In genomic region chr16:70350011-70350410, GRCm38 (mm10) we compare ENCODE assay signal across 27 mouse cellular contexts. TPM values are rescaled to one million over a fixed set of nuclear protein-coding genes. Genes with fewer than 3 reads are reported as not detected.
DNase-seq lines count a peak whose midpoint lies in the region; ATAC-seq and TF ChIP-seq lines count a peak whose summit lies in the region.
"Had no signal": no experiment of that assay in that cellular context is flagged by ENCODE, and none has a peak within 500 bp of the region (broad histone marks: within the 10 kb centered on the region; RNA-seq: fewer than 3 reads in every experiment).

No protein-coding gene starts in this region.

- no peak for ATAC-seq in liver, embryonic 12.5 days
- ATAC-seq in midbrain, embryonic 11.5 days (ENCODE audit: low FRiP score): no peak
- no peak for ATAC-seq in midbrain, postnatal 0 days (ENCODE audit: low FRiP score)
- peak; percentile 44; the same call in 1 of the 2 replicates for ATAC-seq in granulocyte monocyte progenitor cell, adult 5-6 weeks (replicated peaks; ENCODE audit: poor library complexity, severe bottlenecking)
- no peak for ATAC-seq in forebrain, postnatal 0 days
- ATAC-seq: forebrain, embryonic 15.5 days; hindbrain, embryonic 16.5 days; intestine, embryonic 15.5 days had no signal

- no peaks in the 10 kb centered on the region; the same call in 1 of the 2 replicates for H3K36me3 ChIP-seq in liver, adult 2 months (ENCODE audit: control insufficient read depth, insufficient read depth, low read length)
- no peaks in the 10 kb centered on the region for H3K36me3 ChIP-seq in liver, embryonic 12.5 days
- no peaks in the 10 kb centered on the region for H3K36me3 ChIP-seq in midbrain, embryonic 11.5 days (ENCODE audit: control insufficient read depth, insufficient read depth, low read length)
- H3K36me3 ChIP-seq in midbrain, postnatal 0 days (ENCODE audit: insufficient read depth, low read length): no peaks in the 10 kb centered on the region
- no peaks in the 10 kb centered on the region for H3K36me3 ChIP-seq in forebrain, postnatal 0 days (ENCODE audit: insufficient read depth)
- H3K36me3 ChIP-seq: embryonic facial prominence, embryonic 10.5 days; embryonic facial prominence, embryonic 13.5 days; forebrain, embryonic 12.5 days; forebrain, embryonic 15.5 days; hindbrain, embryonic 10.5 days; hindbrain, embryonic 13.5 days; intestine, embryonic 15.5 days had no signal

- H3K79me2 ChIP-seq in liver, adult 2 months (ENCODE audit: control insufficient read depth, insufficient read depth, low read length): peaks cover 23% of the 10 kb centered on the region; the same call in 1 of the 2 replicates

- no peak for TF ChIP-seq POLR2A in liver, adult 2 months (IDR thresholded peaks at IDR 0.05; ENCODE audit: extremely low read depth, insufficient read depth, low read length)

- H3K4me3 ChIP-seq in liver, adult 2 months (ENCODE audit: insufficient read depth, low read depth, low read length): no peak overlapping the region
- H3K4me3 ChIP-seq in liver, embryonic 12.5 days: no peak overlapping the region
- no peak overlapping the region for H3K4me3 ChIP-seq in midbrain, embryonic 11.5 days (ENCODE audit: low read depth, low read length)
- H3K4me3 ChIP-seq in midbrain, postnatal 0 days (ENCODE audit: low read depth, low read length): no peak overlapping the region
- no peak overlapping the region for H3K4me3 ChIP-seq in forebrain, postnatal 0 days (ENCODE audit: low read depth, low read length)
- H3K4me3 ChIP-seq: embryonic facial prominence, embryonic 10.5 days; embryonic facial prominence, embryonic 13.5 days; erythroblast, embryonic 14.5 days; forebrain, embryonic 12.5 days; forebrain, embryonic 15.5 days; heart, adult 2 months; hindbrain, embryonic 10.5 days; hindbrain, embryonic 13.5 days; intestine, embryonic 15.5 days had no signal

- DNase-seq in liver, adult 2 months (ENCODE audit: extremely low read depth, low read depth, low spot score): peak; percentile 61
- peak; percentile 62 for DNase-seq in midbrain, embryonic 11.5 days (ENCODE audit: low spot score, missing footprints)
- DNase-seq in midbrain, postnatal 0 days (ENCODE audit: low spot score): no peak
- DNase-seq in forebrain, postnatal 0 days: no peak
- no peak for DNase-seq in T-cell, adult 2 months (ENCODE audit: low spot score)
- DNase-seq: adrenal gland, postnatal 10 days; adrenal gland, postnatal 36 days; cerebellum, adult 18-20 months; cerebellum, adult 9-10 months; cerebellum, postnatal 25 days; embryo, embryonic 11 days; gastrocnemius, postnatal 14 days; heart, adult 2 months; heart, postnatal 10 days; heart, postnatal 36 days had no signal

- no peak overlapping the region for H3K4me2 ChIP-seq in liver, embryonic 12.5 days
- H3K4me2 ChIP-seq in midbrain, embryonic 11.5 days: no peak overlapping the region
- H3K4me2 ChIP-seq in midbrain, postnatal 0 days (ENCODE audit: low read depth, low read length, poor library complexity, severe bottlenecking): no peak overlapping the region
- no peak overlapping the region for H3K4me2 ChIP-seq in forebrain, postnatal 0 days (ENCODE audit: low read depth)
- H3K4me2 ChIP-seq: embryonic facial prominence, embryonic 13.5 days; forebrain, embryonic 12.5 days; forebrain, embryonic 15.5 days; heart, embryonic 11.5 days; hindbrain, embryonic 13.5 days; intestine, embryonic 15.5 days had no signal

- 29% methylated on average over 8 of the region's 8 CpGs for WGBS in liver, adult 2 months
- WGBS in liver, embryonic 12.5 days (ENCODE audit: insufficient replicate concordance): 73% methylated on average over 8 of the region's 8 CpGs
- WGBS in midbrain, embryonic 11.5 days: 83% methylated on average over 8 of the region's 8 CpGs
- 86% methylated on average over 8 of the region's 8 CpGs for WGBS in midbrain, postnatal 0 days
- WGBS in forebrain, postnatal 0 days: 82% methylated on average over 8 of the region's 8 CpGs

- H3K27me3 ChIP-seq in liver, adult 2 months (ENCODE audit: control insufficient read depth, insufficient read depth, low read length): no peaks in the 10 kb centered on the region
- H3K27me3 ChIP-seq in liver, embryonic 12.5 days (replicated peaks): no peaks in the 10 kb centered on the region
- no peaks in the 10 kb centered on the region for H3K27me3 ChIP-seq in midbrain, embryonic 11.5 days (ENCODE audit: control insufficient read depth, insufficient read depth, low read length)
- H3K27me3 ChIP-seq in midbrain, postnatal 0 days (ENCODE audit: insufficient read depth, low read length): no peaks in the 10 kb centered on the region
- H3K27me3 ChIP-seq in forebrain, postnatal 0 days (ENCODE audit: insufficient read depth, low read length): no peaks in the 10 kb centered on the region
- H3K27me3 ChIP-seq: embryonic facial prominence, embryonic 13.5 days; forebrain, embryonic 12.5 days; forebrain, embryonic 15.5 days; hindbrain, embryonic 13.5 days; intestine, embryonic 15.5 days had no signal

- no peak for TF ChIP-seq CTCF in liver, adult 2 months (IDR thresholded peaks at IDR 0.05; ENCODE audit: low read depth, low read length)
- TF ChIP-seq CTCF in midbrain, postnatal 0 days (IDR thresholded peaks at IDR 0.05): no peak
- TF ChIP-seq CTCF in forebrain, postnatal 0 days (IDR thresholded peaks at IDR 0.05; ENCODE audit: low read depth): no peak

- H3K27ac ChIP-seq in liver, adult 2 months (replicated peaks; ENCODE audit: insufficient read depth, low read depth, low read length): peak overlapping the region; percentile 42
- no peak overlapping the region for H3K27ac ChIP-seq in liver, embryonic 12.5 days
- no peak overlapping the region for H3K27ac ChIP-seq in midbrain, embryonic 11.5 days (ENCODE audit: low read depth, low read length)
- H3K27ac ChIP-seq in midbrain, postnatal 0 days (ENCODE audit: low read depth, low read length): no peak overlapping the region
- no peak overlapping the region for H3K27ac ChIP-seq in forebrain, postnatal 0 days (ENCODE audit: low read depth, low read length)
- H3K27ac ChIP-seq: embryonic facial prominence, embryonic 10.5 days; embryonic facial prominence, embryonic 13.5 days; forebrain, embryonic 12.5 days; forebrain, embryonic 15.5 days; heart, adult 2 months; hindbrain, embryonic 10.5 days; hindbrain, embryonic 13.5 days; intestine, embryonic 15.5 days had no signal

- no peaks in the 10 kb centered on the region for H3K9me3 ChIP-seq in liver, embryonic 12.5 days (replicated peaks)
- H3K9me3 ChIP-seq in midbrain, embryonic 11.5 days (ENCODE audit: control insufficient read depth, low read length): no peaks in the 10 kb centered on the region
- no peaks in the 10 kb centered on the region for H3K9me3 ChIP-seq in midbrain, postnatal 0 days (ENCODE audit: low read length)
- no peaks in the 10 kb centered on the region for H3K9me3 ChIP-seq in forebrain, postnatal 0 days (ENCODE audit: low read length)
- H3K9me3 ChIP-seq: embryonic facial prominence, embryonic 10.5 days; embryonic facial prominence, embryonic 13.5 days; forebrain, embryonic 12.5 days; forebrain, embryonic 15.5 days; hindbrain, embryonic 10.5 days; hindbrain, embryonic 13.5 days; intestine, embryonic 15.5 days had no signal

- H3K4me1 ChIP-seq in liver, adult 2 months (ENCODE audit: control insufficient read depth, insufficient read depth, low read length): peaks cover 14% of the 10 kb centered on the region
- H3K4me1 ChIP-seq in liver, embryonic 12.5 days: no peaks in the 10 kb centered on the region
- H3K4me1 ChIP-seq in midbrain, embryonic 11.5 days (ENCODE audit: control insufficient read depth, insufficient read depth, low read length): no peaks in the 10 kb centered on the region
- no peaks in the 10 kb centered on the region for H3K4me1 ChIP-seq in midbrain, postnatal 0 days (ENCODE audit: insufficient read depth, low read length)
- H3K4me1 ChIP-seq in forebrain, postnatal 0 days (ENCODE audit: insufficient read depth): no peaks in the 10 kb centered on the region

- H3K9ac ChIP-seq in liver, adult 2 months (ENCODE audit: low read depth, low read length): no peak overlapping the region
- no peak overlapping the region for H3K9ac ChIP-seq in liver, embryonic 12.5 days
- H3K9ac ChIP-seq in midbrain, embryonic 11.5 days (ENCODE audit: low read length): no peak overlapping the region
- H3K9ac ChIP-seq in midbrain, postnatal 0 days (replicated peaks; ENCODE audit: low read length, poor library complexity, severe bottlenecking): no peak overlapping the region
- no peak overlapping the region for H3K9ac ChIP-seq in forebrain, postnatal 0 days
- H3K9ac ChIP-seq: embryonic facial prominence, embryonic 13.5 days; forebrain, embryonic 12.5 days; forebrain, embryonic 15.5 days; hindbrain, embryonic 13.5 days; intestine, embryonic 15.5 days had no signal

RNA-seq across cellular contexts. Expression of gene Gbe1, which starts 36.3 kb away (rescaled TPM):
- 98.9 and 174 TPM in 2 replicates for total RNA-seq in liver, adult 2 months (2014; rRNA removed)
- 66.2 and 68.9 TPM in 2 replicates for polyA plus RNA-seq in liver, adult 2 months (2012; rRNA removed)
- polyA plus RNA-seq in liver, embryonic 12.5 days (2016; fragmentation: Nextera tagmentation; extraction: Ambion mirVana): 7.5 and 8.3 TPM in 2 replicates
- 15.9 and 23.0 TPM in 2 replicates for polyA plus RNA-seq in midbrain, embryonic 11.5 days (2014; fragmentation: Nextera tagmentation; extraction: Ambion mirVana)
- 16.9 and 23.4 TPM in 2 replicates for total RNA-seq in midbrain, postnatal 0 days (2014; rRNA removed)
- polyA plus RNA-seq in midbrain, postnatal 0 days (2015; fragmentation: Nextera tagmentation; extraction: Ambion mirVana): 21.4 and 21.7 TPM in 2 replicates
- total RNA-seq in granulocyte monocyte progenitor cell, adult 5-6 weeks (2014; fragmentation: Nextera tagmentation): 21.5 and 23.6 TPM in 2 replicates
- total RNA-seq in granulocyte monocyte progenitor cell, adult 5-6 weeks (2017): 33.9 and 42.4 TPM in 2 replicates
- 13.8 and 22.3 TPM in 2 replicates for total RNA-seq in forebrain, postnatal 0 days (2014; rRNA removed)
- 16.6 and 19.2 TPM in 2 replicates for polyA plus RNA-seq in forebrain, postnatal 0 days (2015; fragmentation: Nextera tagmentation; extraction: Ambion mirVana)

Comparison
In these comparisons a context has a peak if more than half of its experiments do, and no peak if none do; other contexts are left out.
1. DNase-seq: peak in liver, adult 2 months (single experiment) and midbrain, embryonic 11.5 days (single experiment); none in midbrain, postnatal 0 days (single experiment), forebrain, postnatal 0 days (single experiment) and T-cell, adult 2 months (single experiment).